Mouse (Mus musculus): ENCODE measurements around the gene Vhl.

Gene Vhl

GRCm38 (mm10) chr6:113624989-113625770 lies 1.4 kb downstream of the Vhl start:
- no peak for DNase-seq

- no peak for DNase-seq
Observed at GRCm38 (mm10) chr6:113630322-113630721, 6.6 kb downstream of the Vhl start.

DNA sequence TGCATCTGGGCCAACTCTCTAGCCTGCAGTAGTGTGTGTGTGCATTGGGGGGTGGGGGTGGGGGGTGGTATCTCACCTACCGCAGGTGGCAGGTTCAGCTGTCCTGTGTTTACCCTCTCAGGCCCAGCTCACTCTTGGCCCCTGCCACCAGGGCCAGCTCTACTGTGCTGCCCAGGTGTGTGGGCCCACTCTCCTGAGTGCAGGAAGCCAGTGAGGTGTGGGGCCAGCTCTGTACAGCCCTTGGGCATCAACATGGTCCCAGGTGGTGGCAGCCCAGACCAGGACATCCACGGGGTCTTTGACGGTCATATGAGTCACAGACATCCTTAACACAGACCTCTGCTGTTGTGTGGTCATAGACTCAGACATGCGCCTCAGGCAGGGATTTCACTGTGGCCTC lies 9.1 kb downstream of the Vhl start:
- DNase-seq, result no peak

DNA sequence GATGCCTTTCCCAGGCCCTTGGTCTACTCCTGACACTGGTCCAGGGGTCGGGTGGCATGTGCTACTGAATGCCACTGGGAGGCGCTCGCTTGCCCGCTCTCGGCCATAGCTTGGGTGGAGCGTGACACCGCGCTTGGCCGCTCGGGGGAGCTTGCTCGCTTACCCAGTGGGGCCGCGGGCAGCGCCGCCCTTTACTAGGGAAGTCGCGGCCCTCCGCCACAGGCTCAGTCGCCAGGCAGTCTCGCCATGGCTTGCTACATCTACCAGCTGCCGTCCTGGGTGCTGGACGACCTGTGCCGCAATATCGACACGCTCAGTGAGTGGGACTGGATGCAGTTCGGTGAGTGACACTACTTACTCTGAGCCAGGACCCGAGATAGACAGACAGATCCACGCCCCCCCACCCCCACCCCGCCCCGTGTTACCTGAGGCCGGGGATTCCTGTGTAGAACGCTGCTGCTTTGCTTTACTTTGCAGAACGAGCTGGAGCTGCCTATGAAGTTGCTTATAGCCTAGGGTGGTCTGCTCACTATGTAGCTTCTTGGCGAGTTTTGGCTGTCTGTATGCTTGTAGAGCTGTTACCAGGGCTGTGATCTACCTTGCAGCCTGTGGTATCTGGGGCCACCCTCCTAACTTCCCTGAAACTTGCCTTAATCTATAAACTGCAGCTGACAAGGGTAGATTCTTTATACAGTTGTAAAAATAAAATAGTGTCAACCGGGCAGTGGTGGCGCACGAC lies 14.7 kb downstream of the Vhl start, which contains the start of gene Irak2:
Gene Irak2, plus strand, starts transcription at position 166 of the 739 bp plus-strand sequence.
- peak; percentile 96 for DNase-seq

DNA sequence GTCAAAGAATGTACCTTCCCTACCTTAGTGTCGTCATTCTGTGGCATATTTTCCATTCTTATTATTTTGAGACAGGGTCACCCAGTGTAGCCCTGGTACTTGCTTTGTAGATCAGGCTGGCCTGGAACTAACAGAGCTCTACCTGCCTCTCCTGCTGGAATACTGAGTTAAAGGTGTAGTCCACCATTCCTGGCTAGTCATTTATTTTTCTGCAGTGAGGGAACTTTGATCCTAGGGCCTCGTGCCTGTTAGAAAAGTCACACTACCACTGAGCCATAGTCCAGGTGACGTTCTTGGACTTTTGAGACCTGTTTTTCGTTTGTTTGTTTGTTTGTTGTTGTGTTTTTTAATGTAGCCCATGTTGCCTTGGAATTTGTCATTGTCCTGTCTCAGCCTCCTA lies 15.4 kb downstream of the Vhl start:
- DNase-seq, result no peak

DNA sequence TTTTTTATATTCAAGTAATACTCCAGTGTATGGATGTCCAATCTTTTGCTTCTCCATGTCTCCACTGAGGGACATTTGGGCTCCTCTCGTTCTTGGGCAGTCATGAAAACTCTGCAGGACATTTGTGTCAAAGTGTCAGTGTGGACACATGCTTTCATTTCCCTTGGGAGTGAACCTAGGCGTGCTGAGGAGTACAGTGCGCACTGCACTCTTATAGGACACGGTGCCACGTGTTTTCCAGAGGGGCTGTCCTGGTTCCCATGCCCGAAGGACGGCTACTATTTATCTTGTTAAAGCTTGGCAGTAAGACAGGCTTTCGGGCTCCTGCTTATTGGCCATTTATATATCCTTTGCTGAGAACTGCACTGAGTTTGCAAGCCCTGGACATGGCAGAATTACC lies 18.8 kb downstream of the Vhl start:
- no peak for DNase-seq

- no peak for DNase-seq
Observed at GRCm38 (mm10) chr6:113643021-113643420, 19.3 kb downstream of the Vhl start.

DNA sequence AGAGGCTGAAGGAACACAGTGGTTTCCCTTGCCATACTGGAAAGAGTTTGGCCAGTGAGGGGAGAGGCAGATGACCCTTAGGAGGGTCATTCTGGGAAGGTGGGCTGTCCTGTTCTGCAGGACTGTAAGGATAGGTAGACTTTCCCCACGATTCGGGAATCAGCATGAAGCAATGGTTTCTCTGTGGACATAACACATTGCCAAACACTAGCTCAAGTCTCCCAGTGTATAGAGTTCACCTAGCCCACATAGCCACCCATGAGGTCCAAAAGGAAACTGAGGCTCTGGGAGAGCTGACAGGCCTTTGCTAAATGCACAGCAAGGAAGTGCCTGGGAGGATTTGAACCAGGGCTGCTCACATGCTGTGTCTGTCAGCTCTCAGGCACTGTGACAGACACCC lies 20.2 kb downstream of the Vhl start:
- DNase-seq, result no peak

DNA sequence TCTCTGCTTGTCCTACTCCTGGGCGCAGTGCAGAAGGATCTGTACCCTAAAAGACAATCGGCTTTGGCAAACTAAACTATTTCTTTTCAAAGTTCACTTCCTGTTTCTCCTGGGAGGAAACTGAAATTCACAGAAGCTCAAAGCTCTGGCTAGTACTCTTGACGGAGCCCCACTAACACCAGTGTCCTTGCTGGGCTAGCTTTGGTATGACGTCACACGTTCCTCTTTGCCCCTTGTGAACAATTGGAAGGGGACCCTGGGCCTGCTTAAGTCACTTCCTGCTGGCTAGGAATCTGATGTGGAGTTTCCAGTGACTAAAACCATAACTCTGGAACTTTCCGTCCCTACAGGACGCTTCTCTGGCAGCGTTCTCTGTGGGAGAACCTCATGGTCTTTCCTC lies 21.0 kb downstream of the Vhl start:
- DNase-seq, result no peak

- DNase-seq, result no peak
Observed at GRCm38 (mm10) chr6:113649346-113650196, 25.8 kb downstream of the Vhl start.

GRCm38 (mm10) chr6:113650197-113650640 lies 26.5 kb downstream of the Vhl start:
- no peak for DNase-seq

DNA sequence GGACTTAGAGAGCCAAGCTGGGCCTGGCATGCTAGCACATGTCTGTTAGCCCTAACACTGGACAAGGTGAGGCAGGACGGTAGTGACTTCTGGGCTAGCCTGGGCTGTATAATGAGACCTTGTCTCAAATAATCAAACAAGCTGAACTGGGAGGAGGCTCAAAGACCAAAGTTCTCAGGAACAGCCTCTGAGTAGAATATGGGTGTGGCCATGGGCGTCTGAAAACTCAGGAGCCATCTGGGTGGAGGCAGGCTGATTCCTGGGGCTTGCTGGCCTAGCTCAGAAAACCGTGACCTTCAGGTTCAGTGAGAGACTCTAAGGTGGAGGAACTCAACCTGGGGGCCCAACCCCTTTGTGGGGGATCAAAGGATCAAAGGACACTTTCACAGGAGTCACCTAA lies 27.9 kb downstream of the Vhl start:
- no peak for DNase-seq

DNA sequence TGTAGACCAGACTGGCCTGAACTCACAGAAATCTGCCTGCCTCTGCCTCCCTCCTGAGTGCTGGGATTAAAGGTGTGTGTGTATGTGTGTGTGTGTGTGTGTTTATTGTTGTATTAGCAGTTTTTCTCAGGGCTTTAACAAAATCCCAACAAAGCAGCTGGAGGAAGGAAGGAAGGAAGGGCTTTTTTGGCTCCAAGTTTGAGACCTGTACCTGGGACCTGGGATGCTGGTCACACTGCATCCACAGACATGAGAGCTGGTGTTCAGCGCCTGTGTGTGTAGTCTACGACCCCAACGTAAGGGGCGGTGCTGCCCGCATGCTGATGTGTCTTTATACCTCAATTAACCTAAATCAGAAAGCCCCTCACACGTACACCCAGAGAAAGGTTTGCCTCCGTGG lies 29.8 kb downstream of the Vhl start:
- DNase-seq, result no peak

DNA sequence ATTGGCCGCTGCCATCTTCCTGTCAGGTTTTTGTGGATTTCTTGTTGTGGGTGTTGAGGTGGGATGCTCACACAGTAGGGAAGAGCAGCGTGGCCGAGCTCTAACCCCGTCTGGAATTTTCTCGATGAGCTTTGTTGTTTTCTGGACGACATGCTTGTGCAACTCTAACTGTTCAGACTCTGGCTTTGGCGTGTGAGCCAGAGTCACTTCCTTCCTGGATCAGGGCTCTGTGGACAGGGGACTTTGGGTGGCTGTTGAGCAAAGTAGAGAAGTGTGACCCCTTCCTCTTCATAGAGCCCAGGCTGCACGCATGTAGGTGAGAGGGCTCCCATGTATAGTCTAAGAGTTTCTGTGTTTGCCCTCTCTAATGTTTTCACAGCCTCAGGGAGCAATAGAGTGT lies 30.3 kb downstream of the Vhl start:
- DNase-seq, result no peak

GRCm38 (mm10) chr6:113654753-113655397 lies 31.1 kb downstream of the Vhl start:
- DNase-seq, result no peak

- no peak for DNase-seq
Observed at GRCm38 (mm10) chr6:113655475-113655874, 31.7 kb downstream of the Vhl start.

DNA sequence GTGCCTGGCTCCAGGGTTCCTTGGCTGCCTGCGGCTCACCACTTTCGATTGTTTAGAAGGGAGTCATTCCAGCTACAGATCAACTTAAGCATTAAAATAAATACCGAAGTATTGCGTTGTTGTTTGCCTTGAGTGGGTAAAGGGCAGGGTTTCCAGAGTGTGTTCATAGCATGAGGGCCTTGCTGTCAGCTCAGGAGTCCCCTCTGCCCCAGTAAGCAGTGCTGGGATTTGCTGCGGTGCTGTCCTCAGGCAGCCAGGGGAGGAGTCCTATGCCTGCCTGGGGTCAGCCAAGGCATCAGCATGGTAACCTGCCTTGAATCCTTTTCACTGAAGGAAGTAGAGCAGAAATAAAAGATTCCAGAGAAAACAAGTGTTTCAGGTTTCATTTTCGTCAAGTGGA lies 33.1 kb downstream of the Vhl start:
- DNase-seq, result no peak

DNA sequence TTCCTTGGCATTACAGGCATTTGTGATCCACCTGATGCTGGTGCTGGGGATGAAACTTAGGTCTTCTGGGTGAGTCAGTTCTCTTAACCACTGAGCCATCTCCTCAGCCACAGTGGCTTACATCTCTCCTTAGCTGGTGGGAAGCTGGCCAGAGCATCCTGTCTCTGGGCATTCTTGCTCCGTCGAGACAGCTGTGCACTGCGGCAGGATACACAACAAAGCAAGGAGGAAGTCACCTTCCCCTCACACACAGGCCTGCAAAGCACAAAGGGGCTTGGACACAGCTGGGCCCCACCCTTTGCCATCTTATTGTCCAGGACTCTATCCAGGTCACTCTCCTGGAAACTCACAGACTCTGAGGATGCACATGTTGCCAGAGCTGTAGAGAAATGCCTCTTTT lies 34.5 kb downstream of the Vhl start:
- no peak for DNase-seq

DNA sequence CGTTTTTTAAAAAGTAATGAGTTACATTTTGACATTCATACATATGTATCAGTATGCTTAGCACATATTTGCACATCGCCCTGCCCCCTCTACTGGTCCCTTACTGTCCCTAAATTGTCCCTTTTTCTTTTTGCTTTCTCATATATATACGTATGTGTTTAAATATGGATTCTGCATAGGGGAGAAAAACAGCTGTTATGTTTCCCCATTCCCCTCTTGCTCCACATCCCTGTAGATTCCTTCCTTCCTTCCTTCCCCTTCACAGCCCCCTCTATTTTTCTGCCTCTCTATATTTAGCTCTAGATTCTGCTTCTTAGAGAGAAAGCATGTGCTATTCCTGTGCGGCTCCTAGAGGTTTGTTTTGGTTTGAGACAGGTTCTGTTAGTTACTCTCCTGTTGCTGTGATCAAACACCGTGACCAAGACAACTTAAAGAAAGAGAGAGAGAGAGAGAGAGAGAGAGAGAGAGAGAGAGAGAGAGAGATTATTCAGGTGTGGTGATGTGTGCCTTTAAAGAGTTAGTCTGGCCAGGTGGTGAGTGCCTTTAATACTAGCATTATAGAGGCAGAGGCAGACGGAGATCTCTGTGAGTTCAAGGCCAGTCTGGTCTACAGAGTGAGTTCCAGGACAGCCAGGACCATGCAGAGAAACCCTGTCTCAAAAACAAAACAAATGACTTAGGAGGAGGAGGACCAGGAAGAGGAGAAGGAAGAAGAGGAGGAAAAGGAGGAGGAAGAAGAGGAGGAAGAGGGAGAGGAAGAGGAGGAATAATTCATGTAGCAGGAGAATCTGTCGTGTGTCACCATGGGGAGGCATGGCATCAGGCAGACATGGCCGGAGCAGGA lies 36.1 kb downstream of the Vhl start:
- DNase-seq, result no peak

DNA sequence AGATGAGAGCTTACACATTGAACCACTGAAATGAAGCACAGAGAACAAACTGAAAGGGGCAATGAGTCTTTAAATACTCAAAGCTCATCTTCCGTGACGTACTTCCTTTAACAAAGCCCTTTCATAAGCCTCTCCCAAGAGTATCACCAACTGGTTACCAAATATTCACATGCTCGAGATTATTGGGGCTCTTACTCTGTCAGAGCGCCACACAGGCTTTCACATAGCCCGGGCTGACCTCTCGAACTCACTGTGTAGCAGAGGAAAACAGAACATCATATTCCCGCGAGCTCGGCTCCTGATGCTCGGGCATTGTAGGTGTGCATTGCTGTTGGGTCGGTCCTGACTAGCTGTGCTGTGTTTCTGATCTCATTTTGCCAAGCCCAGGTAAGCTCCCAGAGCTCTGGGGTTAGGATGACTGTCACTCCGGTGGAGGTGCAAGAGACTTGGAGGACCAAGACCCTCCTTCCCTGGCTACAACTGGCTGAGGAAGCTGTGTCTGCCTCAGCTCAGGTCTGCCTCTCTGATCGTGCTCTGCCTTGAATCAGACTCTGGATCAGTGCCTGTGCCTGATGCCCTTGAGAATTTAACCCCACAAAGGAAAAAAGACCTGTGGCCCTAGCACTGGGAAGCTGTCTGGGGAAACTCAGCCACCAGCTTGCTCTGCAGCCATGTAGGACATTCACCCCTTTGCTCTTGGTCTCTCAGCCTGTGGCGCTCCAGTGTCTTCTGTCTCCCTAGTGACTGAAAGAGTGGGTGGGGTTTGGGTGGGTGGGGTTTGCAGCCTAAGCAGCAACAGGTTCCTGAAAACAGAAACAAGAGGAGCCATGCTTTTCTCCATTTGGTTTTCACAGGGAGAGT lies 37.0 kb downstream of the Vhl start:
- DNase-seq, result no peak
